Mouse (Mus musculus) MEL (cell line): ENCODE measurements at regions not wholly inside any gene's neighbourhood (a gene's known extent, or its start where the extent isn't known, plus 50 kb on each side); places are given as distances from the start of the nearest gene placed in this dataset.

Source experiments
- DNase-seq: peaks from one replicate; pipeline ENCODE4 v3.0.0; 2011; ENCODE audit warnings: low read depth, low spot score
- H3K27ac ChIP-seq: 2 replicates; pipeline ENCODE4 v1.5.1; 2012; ENCODE audit warnings: low read depth, mild to moderate bottlenecking, control low read depth, low read length, moderate library complexity; ENCODE audit not compliant: control insufficient read depth
- H3K27me3 ChIP-seq, 2 experiments: fragments of 150-350 bp in 1 of 2; sonication (generic) in 1 of 2; 2 replicates each; pipeline ENCODE4 v1.6.1; 2012; ENCODE audit warnings: low read length in 2 of 2, mild to moderate bottlenecking in 2 of 2, improper control_type of control experiment in 1 of 2, moderate library complexity in 1 of 2; ENCODE audit not compliant: insufficient read depth in 2 of 2, control insufficient read depth in 1 of 2
- H3K36me3 ChIP-seq, 2 experiments: 2 replicates each; pipeline ENCODE4 v1.6.1; 2012 to 2014; ENCODE audit warnings: low read length in 2 of 2, improper control_type of control experiment in 1 of 2, inconsistent platforms in 1 of 2, mild to moderate bottlenecking in 1 of 2; ENCODE audit not compliant: insufficient read depth in 2 of 2, control insufficient read depth in 1 of 2
- H3K4me1 ChIP-seq, 2 experiments: fragments of 150-350 bp in 1 of 2; sonication (generic) in 1 of 2; 2 replicates each; pipeline ENCODE4 v1.6.1; 2012; ENCODE audit warnings: low read length in 2 of 2, improper control_type of control experiment in 1 of 2, mild to moderate bottlenecking in 1 of 2; ENCODE audit not compliant: insufficient read depth in 2 of 2, control insufficient read depth in 1 of 2
- H3K4me3 ChIP-seq, 2 experiments: fragments of 150-350 bp in 1 of 2; sonication (generic) in 1 of 2; 2 replicates each; pipeline ENCODE4 v1.5.1; 2012; ENCODE audit warnings: low read depth in 2 of 2, low read length in 2 of 2, mild to moderate bottlenecking in 2 of 2, moderate library complexity in 2 of 2, control low read depth in 1 of 2, improper control_type of control experiment in 1 of 2; ENCODE audit not compliant: control insufficient read depth in 1 of 2, insufficient read depth in 1 of 2
- H3K79me2 ChIP-seq: 2 replicates; pipeline ENCODE4 v1.6.1; 2012; ENCODE audit warnings: mild to moderate bottlenecking, low read length, moderate library complexity; ENCODE audit not compliant: control insufficient read depth, poor library complexity, insufficient read depth
- H3K9ac ChIP-seq: 2 replicates; pipeline ENCODE4 v1.6.1; 2012; ENCODE audit warnings: low read depth, mild to moderate bottlenecking, control low read depth, low read length, moderate library complexity; ENCODE audit not compliant: control insufficient read depth, poor library complexity, severe bottlenecking
- H3K9me3 ChIP-seq: fragments of 150-350 bp; sonication (generic); replicated peaks from 2 replicates; pipeline ENCODE4 v1.6.1; 2012; ENCODE audit warnings: mild to moderate bottlenecking, low read length, improper control_type of control experiment, moderate library complexity; ENCODE audit not compliant: insufficient read depth
- BHLHE40 ChIP-seq: IDR thresholded peaks from 2 replicates; pipeline ENCODE4 v1.6.1; 2012; ENCODE audit warnings: low read depth, mild to moderate bottlenecking, inconsistent platforms, low read length, improper control_type of control experiment, borderline replicate concordance
- CHD2 ChIP-seq: IDR thresholded peaks from 2 replicates; pipeline ENCODE4 v1.6.1; 2011; ENCODE audit warnings: low read length, improper control_type of control experiment
- E2F4 ChIP-seq: IDR thresholded peaks from 2 replicates; pipeline ENCODE4 v1.6.1; 2011; ENCODE audit warnings: low read depth, low read length, improper control_type of control experiment, borderline replicate concordance
- EP300 ChIP-seq, 2 experiments: IDR thresholded peaks; 2 replicates each; pipeline ENCODE4 v1.6.1; 2011; ENCODE audit warnings: improper control_type of control experiment in 2 of 2, low read length in 2 of 2, low read depth in 1 of 2, mild to moderate bottlenecking in 1 of 2
- ETS1 ChIP-seq: IDR thresholded peaks from 2 replicates; pipeline ENCODE4 v1.6.1; 2012; ENCODE audit warnings: low read depth, mild to moderate bottlenecking, inconsistent platforms, low read length, improper control_type of control experiment, moderate library complexity
- GABPA ChIP-seq: IDR thresholded peaks from 2 replicates; pipeline ENCODE4 v1.6.1; 2012; ENCODE audit warnings: low read depth, mild to moderate bottlenecking, inconsistent platforms, low read length, improper control_type of control experiment, moderate library complexity
- HCFC1 ChIP-seq: IDR thresholded peaks from 2 replicates; pipeline ENCODE4 v1.6.1; 2012; ENCODE audit warnings: low read depth, mild to moderate bottlenecking, inconsistent platforms, low read length, improper control_type of control experiment, moderate library complexity
- JUND ChIP-seq: IDR thresholded peaks from 2 replicates; pipeline ENCODE4 v1.6.1; 2011; ENCODE audit warnings: low read depth, mild to moderate bottlenecking, improper control_type of control experiment, low read length
- MAX ChIP-seq: IDR thresholded peaks from 2 replicates; pipeline ENCODE4 v1.6.1; 2011; ENCODE audit warnings: low read length, improper control_type of control experiment
- MEF2A ChIP-seq: IDR thresholded peaks from 2 replicates; pipeline ENCODE4 v1.6.1; 2014; ENCODE audit warnings: low read depth, mild to moderate bottlenecking, inconsistent platforms, low read length, improper control_type of control experiment; ENCODE audit not compliant: poor library complexity, insufficient replicate concordance, severe bottlenecking; ENCODE audit errors: extremely low read depth
- MYB ChIP-seq: IDR thresholded peaks from 2 replicates; pipeline ENCODE4 v1.6.1; 2011; ENCODE audit warnings: mild to moderate bottlenecking, low read depth, low read length, improper control_type of control experiment
- MYC ChIP-seq: IDR thresholded peaks from 2 replicates; pipeline ENCODE4 v1.6.1; 2011; ENCODE audit warnings: low read depth, mild to moderate bottlenecking, low read length, improper control_type of control experiment, moderate library complexity
- NELFE ChIP-seq: IDR thresholded peaks from 2 replicates; pipeline ENCODE4 v1.6.1; 2011; ENCODE audit warnings: low read depth, low read length, improper control_type of control experiment
- NRF1 ChIP-seq: IDR thresholded peaks from 2 replicates; pipeline ENCODE4 v1.6.1; 2014; ENCODE audit warnings: low read depth, mild to moderate bottlenecking, inconsistent platforms, low read length, improper control_type of control experiment, moderate library complexity; ENCODE audit not compliant: poor library complexity, insufficient read depth, severe bottlenecking
- POLR2A ChIP-seq, 2 experiments: IDR thresholded peaks; 2 replicates each; pipeline ENCODE4 v1.6.1; 2011 to 2012; ENCODE audit warnings: low read length in 2 of 2, mild to moderate bottlenecking in 2 of 2, control low read depth in 1 of 2, improper control_type of control experiment in 1 of 2, low read depth in 1 of 2, moderate library complexity in 1 of 2; ENCODE audit not compliant: control insufficient read depth in 1 of 2, insufficient read depth in 1 of 2, poor library complexity in 1 of 2
- POLR2AphosphoS5 ChIP-seq: IDR thresholded peaks from 2 replicates; pipeline ENCODE4 v1.6.1; 2012; ENCODE audit warnings: low read depth, borderline replicate concordance, mild to moderate bottlenecking, inconsistent platforms, low read length, moderate library complexity, mixed read lengths
- RAD21 ChIP-seq: IDR thresholded peaks from 2 replicates; pipeline ENCODE4 v1.6.1; 2011; ENCODE audit warnings: mild to moderate bottlenecking, low read depth, low read length, improper control_type of control experiment
- SIN3A ChIP-seq: IDR thresholded peaks from 2 replicates; pipeline ENCODE4 v1.6.1; 2012; ENCODE audit warnings: low read length, improper control_type of control experiment, inconsistent platforms
- TAL1 ChIP-seq: IDR thresholded peaks from 2 replicates; pipeline ENCODE4 v1.6.1; 2012; ENCODE audit warnings: mild to moderate bottlenecking, inconsistent platforms, low read length, moderate library complexity, mixed read lengths
- TBP ChIP-seq: IDR thresholded peaks from 2 replicates; pipeline ENCODE4 v1.8.0; 2011; ENCODE audit warnings: low read depth, low read length, improper control_type of control experiment
- TCF12 ChIP-seq: IDR thresholded peaks from 2 replicates; pipeline ENCODE4 v1.6.1; 2014; ENCODE audit warnings: low read depth, mild to moderate bottlenecking, inconsistent platforms, low read length, improper control_type of control experiment, moderate library complexity
- UBTF ChIP-seq: IDR thresholded peaks from 2 replicates; pipeline ENCODE4 v1.6.1; 2012; ENCODE audit warnings: low read depth, mild to moderate bottlenecking, inconsistent platforms, low read length, improper control_type of control experiment, moderate library complexity, borderline replicate concordance; ENCODE audit not compliant: insufficient read depth
- USF1 ChIP-seq: IDR thresholded peaks from 2 replicates; pipeline ENCODE4 v1.6.1; 2014; ENCODE audit warnings: low read depth, mild to moderate bottlenecking, inconsistent platforms, low read length, improper control_type of control experiment, moderate library complexity
- USF2 ChIP-seq, 2 experiments: IDR thresholded peaks; 2 replicates each; pipeline ENCODE4 v1.6.1; 2011 to 2012; ENCODE audit warnings: improper control_type of control experiment in 2 of 2, low read length in 2 of 2, borderline replicate concordance in 1 of 2, inconsistent platforms in 1 of 2, low read depth in 1 of 2, mild to moderate bottlenecking in 1 of 2; ENCODE audit not compliant: insufficient read depth in 1 of 2
- ZC3H11A ChIP-seq: IDR thresholded peaks from 2 replicates; pipeline ENCODE4 v1.6.1; 2012; ENCODE audit warnings: low read depth, mild to moderate bottlenecking, inconsistent platforms, low read length, improper control_type of control experiment
- ZKSCAN1 ChIP-seq: IDR thresholded peaks from 2 replicates; pipeline ENCODE4 v1.6.1; 2012; ENCODE audit warnings: low read depth, mild to moderate bottlenecking, inconsistent platforms, low read length, improper control_type of control experiment, moderate library complexity

- Histone ChIP-seq H3K27ac (no peak overlapping the region), H3K9ac (no peak overlapping the region)
- DNase-seq: no peak
- TF ChIP-seq CHD2: no peak
- TF ChIP-seq GABPA: no peak
- TF ChIP-seq ZKSCAN1: no peak
- TF ChIP-seq MEF2A: no peak
- no peak for TF ChIP-seq USF2 (IDR thresholded peaks at IDR 0.05; ENCODE audit: borderline replicate concordance in 1 of 2, insufficient read depth in 1 of 2, low read depth in 1 of 2, low read length in 2 of 2)
- no peak for TF ChIP-seq MYB
- TF ChIP-seq MYC: no peak
- TF ChIP-seq SIN3A: no peak
- TF ChIP-seq, all 39 proteins: peak for 0
- Histone ChIP-seq H3K9me3 (no peaks in the 10 kb centered on the region), H3K27me3 (no peaks in the 10 kb centered on the region; a peak in 1 of 4 replicates), H3K36me3 (no peaks in the 10 kb centered on the region), H3K4me1 (no peaks in the 10 kb centered on the region), H3K4me3 (no peak overlapping the region), H3K79me2 (no peaks in the 10 kb centered on the region)
Measured at GRCm38 (mm10) chr19:54693714-54694113, 433.3 kb downstream of the Gpam start.

DNA sequence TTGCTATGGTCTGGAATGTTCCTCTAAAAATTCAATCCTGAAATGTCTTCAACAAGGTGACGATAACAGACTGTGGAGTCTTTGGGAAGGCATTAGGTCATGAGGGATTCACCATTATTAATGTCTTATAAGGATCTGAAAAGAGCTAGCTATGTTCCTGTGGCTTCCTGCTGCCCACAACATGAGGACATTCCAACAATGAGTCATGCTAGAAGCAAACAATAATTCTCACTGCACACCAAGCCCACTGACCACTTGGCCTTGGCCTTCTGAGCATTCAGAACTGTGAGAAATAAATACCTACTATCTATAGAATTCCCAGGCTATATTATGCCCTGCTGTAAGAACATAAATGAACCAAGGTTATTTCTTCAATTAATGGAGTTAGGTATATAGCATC, 433.9 kb downstream of the Gpam start:
- H3K79me2 ChIP-seq: no peaks in the 10 kb centered on the region
- no peak for DNase-seq
- H3K27me3 ChIP-seq: no peaks in the 10 kb centered on the region; a peak in 1 of 4 replicates
- H3K9ac ChIP-seq: no peak overlapping the region
- H3K9me3 ChIP-seq: no peaks in the 10 kb centered on the region
- no peaks in the 10 kb centered on the region for H3K36me3 ChIP-seq
- no peaks in the 10 kb centered on the region for H3K4me1 ChIP-seq
- H3K27ac ChIP-seq: no peak overlapping the region
- no peak overlapping the region for H3K4me3 ChIP-seq
- TF ChIP-seq POLR2A (IDR thresholded peaks at IDR 0.05; ENCODE audit: control insufficient read depth in 1 of 2, insufficient read depth in 1 of 2, low read depth in 1 of 2, low read length in 2 of 2, poor library complexity in 1 of 2) (no peak), ETS1 (no peak), TAL1 (no peak), NELFE (no peak), MAX (no peak), UBTF (no peak), MYC (no peak)

GRCm38 (mm10) chr19:54691861-54692260, 435.2 kb downstream of the Gpam start:
- H3K27me3 ChIP-seq: no peaks in the 10 kb centered on the region; a peak in 1 of 4 replicates
- no peaks in the 10 kb centered on the region for H3K36me3 ChIP-seq
- no peak overlapping the region for H3K9ac ChIP-seq
- no peak overlapping the region for H3K4me3 ChIP-seq
- TF ChIP-seq MEF2A (no peak), ZKSCAN1 (no peak), MYB (no peak), RAD21 (no peak), HCFC1 (no peak), TCF12 (no peak), ZC3H11A (no peak), USF1 (no peak), SIN3A (no peak), JUND (no peak), BHLHE40 (no peak), E2F4 (no peak), NRF1 (no peak), EP300 (IDR thresholded peaks at IDR 0.05; ENCODE audit: low read depth in 1 of 2, low read length in 2 of 2) (no peak), TBP (no peak), GABPA (no peak), POLR2AphosphoS5 (no peak)
- no peaks in the 10 kb centered on the region for H3K4me1 ChIP-seq
- no peaks in the 10 kb centered on the region for H3K79me2 ChIP-seq
- no peaks in the 10 kb centered on the region for H3K9me3 ChIP-seq
- no peak overlapping the region for H3K27ac ChIP-seq
- DNase-seq: no peak
